Mouse (Mus musculus): Measurements from ENCODE around the gene Mrpl33. TPM values are rescaled to one million over a fixed set of nuclear protein-coding genes. Genes with fewer than 3 reads are reported as not detected.

Mrpl33 gene
- polyA plus RNA-seq, 1 experiment from 2014 or later, result 357 TPM

DNA sequence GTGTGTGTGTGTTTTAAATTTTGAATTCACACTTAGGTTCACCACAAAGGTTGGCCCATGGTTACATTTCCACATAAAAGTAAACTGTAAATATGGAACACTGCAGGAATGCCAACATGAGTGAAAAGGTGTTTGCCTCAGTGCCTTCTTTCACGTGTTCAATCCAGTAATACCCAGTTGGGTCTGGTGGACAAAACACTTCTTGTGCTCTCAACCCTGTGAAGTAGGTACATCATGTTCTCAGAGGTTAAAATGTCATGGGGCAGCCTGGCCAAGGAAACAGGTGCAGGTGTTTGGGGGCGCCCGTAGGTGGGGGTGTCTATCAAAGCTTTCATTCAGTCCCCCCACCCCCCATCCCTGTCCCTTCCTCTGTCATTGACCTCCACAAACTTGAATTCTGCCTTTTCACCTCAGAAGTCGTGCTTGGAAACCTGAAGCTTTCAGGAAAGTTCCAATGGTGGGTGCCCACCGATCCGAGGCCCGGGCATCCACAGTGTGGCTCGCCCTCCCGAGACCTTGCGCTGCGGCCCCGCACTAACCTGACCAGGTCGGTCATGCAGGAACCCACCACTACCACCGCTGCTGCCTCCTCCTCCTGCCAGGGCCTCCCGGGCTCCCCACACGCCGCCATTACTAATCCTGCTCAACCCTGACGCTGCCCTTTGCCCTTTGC, 100.4 kb downstream of the Mrpl33 start, which contains the start of gene Rbks:
TSS of gene Rbks (minus strand) at position 657 of the 673 bp plus-strand sequence.
- ATAC-seq, result no peak

DNA sequence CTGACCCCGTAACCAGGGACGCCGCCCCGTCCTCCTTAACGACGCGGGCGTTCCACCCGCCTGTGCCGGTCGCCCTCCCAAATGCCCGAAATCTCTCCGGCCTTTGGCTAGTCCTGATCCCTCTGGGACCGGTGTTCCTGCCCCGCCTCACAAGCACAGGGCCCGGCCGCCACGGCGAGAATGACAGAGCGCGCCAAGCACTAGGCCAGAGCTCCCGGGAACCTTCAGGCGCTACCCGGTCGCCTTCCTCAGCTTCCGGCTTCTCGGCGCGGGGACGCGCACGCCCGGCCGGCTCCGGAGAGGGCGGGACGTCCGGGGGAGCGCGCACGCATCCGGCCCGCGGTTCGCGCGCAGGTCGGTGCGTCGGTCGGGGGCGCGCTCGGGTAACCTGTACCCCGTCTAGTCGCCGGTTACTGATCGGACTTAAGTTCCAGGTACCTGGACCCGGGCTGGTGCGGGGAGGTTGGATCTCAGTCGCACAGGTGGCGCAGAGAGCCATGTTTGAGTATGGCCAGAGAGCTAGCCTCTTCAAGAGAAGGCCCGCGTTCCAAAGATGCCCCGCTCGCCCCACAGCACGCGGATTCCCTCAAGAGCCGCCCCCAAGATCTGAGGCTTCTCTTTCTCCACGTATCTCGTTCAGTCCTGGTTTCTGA, 101.0 kb downstream of the Mrpl33 start, which contains the start of gene Babam2:
TSS of gene Babam2 (plus strand) at position 41 of the 653 bp plus-strand sequence.
- under 1% methylated on average over 71 of the region's 71 CpGs for WGBS
- peak within 1 kb of the TSS; percentile 91 for H3K27ac ChIP-seq (ENCODE audit: low read depth, low read length)
- peak within 1 kb of the TSS; percentile 81 for H3K4me2 ChIP-seq (replicated peaks; ENCODE audit: low read depth)
- H3K4me1 ChIP-seq (replicated peaks; ENCODE audit: control insufficient read depth, insufficient read depth, low read length), result no peaks in the 10 kb centered on the region
- no peaks in the 10 kb centered on the region for H3K27me3 ChIP-seq (replicated peaks; ENCODE audit: control insufficient read depth, insufficient read depth, low read length)
- peak; percentile 95 for ATAC-seq
- peak within 1 kb of the TSS; percentile 81 for H3K9ac ChIP-seq (ENCODE audit: low read depth, low read length)
- H3K36me3 ChIP-seq (ENCODE audit: control insufficient read depth, insufficient read depth), result 0 out of 2 replicates have a peak, but pooled peaks cover 4% of the 10 kb centered on the region
- H3K9me3 ChIP-seq (ENCODE audit: control insufficient read depth), result no peaks in the 10 kb centered on the region
- peak; percentile 30; the same call in 1 of the 2 replicates for TF ChIP-seq CTCF (IDR thresholded peaks at IDR 0.05; ENCODE audit: low read depth)
- H3K4me3 ChIP-seq (ENCODE audit: low read depth, low read length), result peak within 1 kb of the TSS; percentile 75

More for the DNA sequence above, 100.4 kb downstream of the Mrpl33 start, which contains the start of gene Rbks:
- TF ChIP-seq CTCF (IDR thresholded peaks at IDR 0.05; ENCODE audit: low read depth), result 0 out of 2 replicates have a peak, but pooled peaks have one; percentile 1
- H3K9me3 ChIP-seq (ENCODE audit: control insufficient read depth), result no peaks in the 10 kb centered on the region
- H3K27ac ChIP-seq (ENCODE audit: low read depth, low read length), result peak within 1 kb of the TSS; percentile 91
- peak within 1 kb of the TSS; percentile 81 for H3K9ac ChIP-seq (ENCODE audit: low read depth, low read length)
- 6% methylated on average over 18 of the region's 18 CpGs for WGBS
- peak within 1 kb of the TSS; percentile 81 for H3K4me2 ChIP-seq (replicated peaks; ENCODE audit: low read depth)
- no peaks in the 10 kb centered on the region for H3K27me3 ChIP-seq (replicated peaks; ENCODE audit: control insufficient read depth, insufficient read depth, low read length)
- no peaks in the 10 kb centered on the region for H3K36me3 ChIP-seq (ENCODE audit: control insufficient read depth, insufficient read depth)
- no peaks in the 10 kb centered on the region for H3K4me1 ChIP-seq (replicated peaks; ENCODE audit: control insufficient read depth, insufficient read depth, low read length)
- H3K4me3 ChIP-seq (ENCODE audit: low read depth, low read length), result peak within 1 kb of the TSS; percentile 75

DNA sequence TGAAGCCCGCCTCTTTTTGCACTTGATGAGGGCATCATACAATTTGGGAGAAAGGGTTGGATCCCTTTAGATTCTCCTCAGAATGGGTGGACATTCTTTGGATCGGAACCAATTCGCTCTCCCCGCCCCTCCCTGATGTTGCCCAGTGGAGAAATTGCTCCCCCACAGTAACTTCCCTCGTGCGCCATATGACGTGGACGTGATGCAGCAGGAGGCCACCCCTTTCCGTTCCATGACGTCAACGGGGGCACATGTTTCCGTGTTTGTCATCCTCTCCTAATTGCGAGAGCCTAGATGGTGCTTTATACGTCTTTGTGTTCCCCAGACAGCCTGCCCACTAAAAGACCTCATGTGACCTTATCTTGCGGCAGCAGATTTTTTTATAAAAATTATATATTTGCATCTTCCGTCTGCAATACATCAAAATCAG, 101.6 kb downstream of the Mrpl33 start:
- Histone ChIP-seq H3K4me1 (replicated peaks; ENCODE audit: control insufficient read depth, insufficient read depth, low read length) (no peaks in the 10 kb centered on the region), H3K9ac (ENCODE audit: low read depth, low read length) (peak overlapping the region; percentile 81), H3K36me3 (ENCODE audit: control insufficient read depth, insufficient read depth) (peaks cover 7% of the 10 kb centered on the region; the same call in 1 of the 2 replicates), H3K4me3 (ENCODE audit: low read depth, low read length) (peak overlapping the region; percentile 75), H3K27me3 (replicated peaks; ENCODE audit: control insufficient read depth, insufficient read depth, low read length) (no peaks in the 10 kb centered on the region), H3K9me3 (ENCODE audit: control insufficient read depth) (no peaks in the 10 kb centered on the region), H3K4me2 (replicated peaks; ENCODE audit: low read depth) (peak overlapping the region; percentile 81), H3K27ac (ENCODE audit: low read depth, low read length) (peak overlapping the region; percentile 91)
- 2% methylated on average over 16 of the region's 16 CpGs for WGBS
- ATAC-seq, result peak; percentile 69
- TF ChIP-seq CTCF (IDR thresholded peaks at IDR 0.05; ENCODE audit: low read depth), result no peak

DNA sequence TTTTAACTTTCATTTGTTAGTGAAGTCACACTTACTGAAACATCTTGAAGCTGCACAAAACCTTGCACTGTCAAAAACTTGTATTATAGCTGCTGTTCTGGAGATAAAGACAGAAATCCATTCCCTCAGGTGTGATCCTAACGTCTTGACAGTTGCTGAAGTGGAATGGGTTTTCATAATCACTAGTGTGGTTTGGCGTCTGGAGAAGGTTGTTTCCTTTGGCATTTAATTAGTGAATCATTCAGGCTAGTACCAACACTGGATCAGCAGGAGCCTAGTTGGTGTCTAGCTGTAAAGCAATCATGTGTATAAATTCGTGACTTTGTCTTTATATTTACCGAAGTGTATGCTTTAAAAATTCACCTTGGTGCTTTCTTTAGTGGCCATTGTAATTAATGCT, 102.2 kb downstream of the Mrpl33 start:
- Histone ChIP-seq H3K4me3 (ENCODE audit: low read depth, low read length) (0 out of 2 replicates have a peak overlapping the region, but pooled peaks have one; percentile 75), H3K4me2 (replicated peaks; ENCODE audit: low read depth) (peak overlapping the region; percentile 81), H3K27ac (ENCODE audit: low read depth, low read length) (no peak overlapping the region), H3K9ac (ENCODE audit: low read depth, low read length) (no peak overlapping the region), H3K4me1 (replicated peaks; ENCODE audit: control insufficient read depth, insufficient read depth, low read length) (no peaks in the 10 kb centered on the region), H3K36me3 (ENCODE audit: control insufficient read depth, insufficient read depth) (peaks cover 13% of the 10 kb centered on the region), H3K27me3 (replicated peaks; ENCODE audit: control insufficient read depth, insufficient read depth, low read length) (no peaks in the 10 kb centered on the region), H3K9me3 (ENCODE audit: control insufficient read depth) (no peaks in the 10 kb centered on the region)
- ATAC-seq, result no peak
- WGBS, result 49% methylated on average over 4 of the region's 4 CpGs
- TF ChIP-seq CTCF (IDR thresholded peaks at IDR 0.05; ENCODE audit: low read depth), result no peak

DNA sequence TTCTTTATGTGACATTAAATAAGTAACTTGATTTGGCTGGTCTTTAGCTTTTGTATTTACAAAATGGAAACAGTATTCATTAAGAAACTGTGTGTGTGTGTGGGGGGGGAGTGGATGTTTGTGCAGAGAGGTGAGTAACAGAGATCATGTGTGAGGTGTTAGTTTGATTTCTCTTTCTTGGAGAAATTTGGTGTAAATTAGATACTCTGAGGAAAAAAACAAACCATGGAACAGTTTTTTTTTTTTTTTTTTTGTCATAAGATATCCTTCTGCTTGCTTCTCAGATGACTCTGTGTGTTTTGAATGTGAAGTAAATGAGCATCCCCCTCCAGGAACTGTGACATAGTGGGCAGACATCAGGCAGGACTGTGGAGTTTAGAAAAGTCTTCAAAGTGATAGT, 102.7 kb downstream of the Mrpl33 start:
- no peak for TF ChIP-seq CTCF (IDR thresholded peaks at IDR 0.05; ENCODE audit: low read depth)
- Histone ChIP-seq H3K36me3 (ENCODE audit: control insufficient read depth, insufficient read depth) (peaks cover 14% of the 10 kb centered on the region), H3K4me1 (replicated peaks; ENCODE audit: control insufficient read depth, insufficient read depth, low read length) (no peaks in the 10 kb centered on the region), H3K27me3 (replicated peaks; ENCODE audit: control insufficient read depth, insufficient read depth, low read length) (no peaks in the 10 kb centered on the region), H3K9ac (ENCODE audit: low read depth, low read length) (no peak overlapping the region), H3K4me3 (ENCODE audit: low read depth, low read length) (no peak overlapping the region), H3K4me2 (replicated peaks; ENCODE audit: low read depth) (peak overlapping the region; percentile 81; the same call in 1 of the 2 replicates), H3K27ac (ENCODE audit: low read depth, low read length) (no peak overlapping the region), H3K9me3 (ENCODE audit: control insufficient read depth) (no peaks in the 10 kb centered on the region)
- ATAC-seq, result no peak

DNA sequence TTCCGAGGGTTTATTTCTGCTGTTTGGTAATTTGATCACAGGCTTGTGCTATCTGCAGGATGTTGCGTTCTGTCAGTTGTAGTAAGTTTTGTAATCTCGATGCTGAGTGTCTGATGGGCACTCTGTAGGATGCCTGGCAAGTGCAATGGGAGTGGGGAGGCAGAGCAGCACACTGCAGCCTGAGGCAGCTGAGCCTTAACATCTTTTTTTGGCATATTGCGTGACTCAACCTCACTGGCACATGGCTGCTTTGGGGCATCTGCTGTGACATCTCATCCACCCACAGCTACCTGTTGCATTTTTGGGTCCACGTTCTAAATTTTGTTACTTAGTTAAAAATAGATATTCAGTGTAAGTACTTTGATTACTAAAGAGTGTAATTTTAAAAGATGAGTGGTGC, 108.2 kb downstream of the Mrpl33 start:
- H3K9ac ChIP-seq (ENCODE audit: low read depth, low read length), result no peak overlapping the region
- H3K4me2 ChIP-seq (replicated peaks; ENCODE audit: low read depth), result no peak overlapping the region
- ATAC-seq, result no peak
- WGBS, result 85% methylated on average over 5 of the region's 5 CpGs
- no peak overlapping the region for H3K27ac ChIP-seq (ENCODE audit: low read depth, low read length)
- H3K36me3 ChIP-seq (ENCODE audit: control insufficient read depth, insufficient read depth), result peaks cover 20% of the 10 kb centered on the region
- no peaks in the 10 kb centered on the region for H3K27me3 ChIP-seq (replicated peaks; ENCODE audit: control insufficient read depth, insufficient read depth, low read length)
- no peak overlapping the region for H3K4me3 ChIP-seq (ENCODE audit: low read depth, low read length)
- TF ChIP-seq CTCF (IDR thresholded peaks at IDR 0.05; ENCODE audit: low read depth), result no peak
- no peaks in the 10 kb centered on the region for H3K4me1 ChIP-seq (replicated peaks; ENCODE audit: control insufficient read depth, insufficient read depth, low read length)
- no peaks in the 10 kb centered on the region for H3K9me3 ChIP-seq (ENCODE audit: control insufficient read depth)

All from intestine, postnatal 0 days (tissue).